Mouse (Mus musculus): ENCODE measurements around the gene Ppp4r4. TPM values are rescaled to one million over a fixed set of nuclear protein-coding genes. Genes with fewer than 3 reads are reported as not detected.
A peak's percentile ranks its signal among the peaks of the same experiment; 100 is the strongest.
"Not testable (repeated sequence)": the region's sequence is repeated elsewhere in the genome, so short reads cannot be mapped to it uniquely, and the experiment has no call there.

Gene Ppp4r4
- polyA plus RNA-seq, 1 experiment from 2014 or later: 1.8 TPM

GRCm38 (mm10) chr12:103564726-103565125, 32.6 kb downstream of the Ppp4r4 start:
- H3K9ac ChIP-seq (ENCODE audit: low read depth, low read length): no peak overlapping the region
- no peak for ATAC-seq (replicated peaks; ENCODE audit: low FRiP score, low read depth)
- H3K4me3 ChIP-seq (replicated peaks; ENCODE audit: low read depth, low read length): no peak overlapping the region
- no peak for TF ChIP-seq CTCF (IDR thresholded peaks at IDR 0.05; ENCODE audit: low read depth)
- H3K27ac ChIP-seq: no peak overlapping the region
- H3K4me2 ChIP-seq (ENCODE audit: low read length): no peak overlapping the region
- H3K36me3 ChIP-seq (ENCODE audit: insufficient read depth, low read length): no peaks in the 10 kb centered on the region
- H3K27me3 ChIP-seq (ENCODE audit: insufficient read depth, low read length): no peaks in the 10 kb centered on the region
- H3K4me1 ChIP-seq (replicated peaks; ENCODE audit: insufficient read depth, low read length): no peaks in the 10 kb centered on the region
- H3K9me3 ChIP-seq (replicated peaks; ENCODE audit: low read length): no peaks in the 10 kb centered on the region
- DNase-seq (ENCODE audit: low spot score): no peak
- WGBS: 71% methylated on average over 1 of the region's 1 CpGs

- 66% methylated on average over 7 of the region's 7 CpGs for WGBS
- no peak for ATAC-seq (replicated peaks; ENCODE audit: low FRiP score, low read depth)
- no peak for DNase-seq (ENCODE audit: low spot score)
- Histone ChIP-seq H3K27me3 (ENCODE audit: insufficient read depth, low read length) (no peaks in the 10 kb centered on the region), H3K9ac (ENCODE audit: low read depth, low read length) (no peak overlapping the region), H3K4me2 (ENCODE audit: low read length) (no peak overlapping the region), H3K36me3 (ENCODE audit: insufficient read depth, low read length) (no peaks in the 10 kb centered on the region), H3K9me3 (replicated peaks; ENCODE audit: low read length) (no peaks in the 10 kb centered on the region), H3K4me1 (replicated peaks; ENCODE audit: insufficient read depth, low read length) (no peaks in the 10 kb centered on the region), H3K4me3 (replicated peaks; ENCODE audit: low read depth, low read length) (no peak overlapping the region), H3K27ac (no peak overlapping the region)
- TF ChIP-seq CTCF (IDR thresholded peaks at IDR 0.05; ENCODE audit: low read depth): no peak
Measured at GRCm38 (mm10) chr12:103565151-103565550, 33.1 kb downstream of the Ppp4r4 start.

- H3K4me2 ChIP-seq (ENCODE audit: low read length): no peak overlapping the region
- H3K27ac ChIP-seq: no peak overlapping the region
- no peak overlapping the region for H3K4me3 ChIP-seq (replicated peaks; ENCODE audit: low read depth, low read length)
- 62% methylated on average over 3 of the region's 3 CpGs for WGBS
- no peaks in the 10 kb centered on the region for H3K9me3 ChIP-seq (replicated peaks; ENCODE audit: low read length)
- no peaks in the 10 kb centered on the region for H3K4me1 ChIP-seq (replicated peaks; ENCODE audit: insufficient read depth, low read length)
- no peaks in the 10 kb centered on the region for H3K27me3 ChIP-seq (ENCODE audit: insufficient read depth, low read length)
- H3K36me3 ChIP-seq (ENCODE audit: insufficient read depth, low read length): no peaks in the 10 kb centered on the region
- DNase-seq (ENCODE audit: low spot score): peak; percentile 17
- peak; percentile 39 for TF ChIP-seq CTCF (IDR thresholded peaks at IDR 0.05; ENCODE audit: low read depth)
- no peak overlapping the region for H3K9ac ChIP-seq (ENCODE audit: low read depth, low read length)
- no peak for ATAC-seq (replicated peaks; ENCODE audit: low FRiP score, low read depth)
Measured at GRCm38 (mm10) chr12:103567129-103567528, 35.0 kb downstream of the Ppp4r4 start.

- ATAC-seq (replicated peaks; ENCODE audit: low FRiP score, low read depth): peak; percentile 40; the same call in 1 of the 2 replicates
- TF ChIP-seq CTCF (IDR thresholded peaks at IDR 0.05; ENCODE audit: low read depth): no peak
- 52% methylated on average over 6 of the region's 6 CpGs for WGBS
Measured at GRCm38 (mm10) chr12:103569690-103570089, 37.6 kb downstream of the Ppp4r4 start.

GRCm38 (mm10) chr12:103578148-103578547, 46.1 kb downstream of the Ppp4r4 start:
- not testable (repeated sequence) for H3K9ac ChIP-seq (ENCODE audit: low read depth, low read length); H3K4me1 ChIP-seq (replicated peaks; ENCODE audit: insufficient read depth, low read length); H3K4me3 ChIP-seq (replicated peaks; ENCODE audit: low read depth, low read length); DNase-seq (ENCODE audit: low spot score); H3K4me2 ChIP-seq (ENCODE audit: low read length); H3K27ac ChIP-seq; H3K36me3 ChIP-seq (ENCODE audit: insufficient read depth, low read length); H3K9me3 ChIP-seq (replicated peaks; ENCODE audit: low read length); ATAC-seq (replicated peaks; ENCODE audit: low FRiP score, low read depth); H3K27me3 ChIP-seq (ENCODE audit: insufficient read depth, low read length)
- WGBS: 89% methylated on average over 6 of the region's 6 CpGs

More at GRCm38 (mm10) chr12:103569690-103570089, 37.6 kb downstream of the Ppp4r4 start:
- Histone ChIP-seq H3K4me3 (replicated peaks; ENCODE audit: low read depth, low read length) (no peak overlapping the region), H3K27me3 (ENCODE audit: insufficient read depth, low read length) (no peaks in the 10 kb centered on the region), H3K4me1 (replicated peaks; ENCODE audit: insufficient read depth, low read length) (no peaks in the 10 kb centered on the region), H3K36me3 (ENCODE audit: insufficient read depth, low read length) (no peaks in the 10 kb centered on the region), H3K9me3 (replicated peaks; ENCODE audit: low read length) (no peaks in the 10 kb centered on the region), H3K27ac (no peak overlapping the region), H3K4me2 (ENCODE audit: low read length) (no peak overlapping the region), H3K9ac (ENCODE audit: low read depth, low read length) (no peak overlapping the region)
- no peak for DNase-seq (ENCODE audit: low spot score)

DNA sequence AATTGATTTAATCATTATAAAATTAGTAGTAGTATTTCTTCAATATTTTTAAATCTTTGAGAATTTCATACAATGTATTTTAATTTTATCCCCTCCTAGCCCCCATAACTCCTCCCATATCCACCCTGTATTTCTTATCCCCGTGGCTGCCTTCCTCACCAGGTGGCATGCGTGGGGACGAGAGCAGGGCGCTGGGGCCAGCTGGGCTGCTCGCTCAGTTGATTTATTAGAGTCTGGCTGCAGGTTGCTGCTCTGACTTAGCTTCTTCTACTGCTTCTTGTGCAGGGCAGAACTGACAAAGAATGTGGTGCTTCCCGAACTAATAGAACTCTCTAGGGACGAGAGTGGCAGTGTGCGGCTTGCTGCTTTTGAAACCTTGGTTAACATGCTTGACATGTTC, 51.7 kb downstream of the Ppp4r4 start:
- Histone ChIP-seq H3K27ac (no peak overlapping the region), H3K4me3 (replicated peaks; ENCODE audit: low read depth, low read length) (no peak overlapping the region), H3K9ac (ENCODE audit: low read depth, low read length) (no peak overlapping the region), H3K4me1 (replicated peaks; ENCODE audit: insufficient read depth, low read length) (no peaks in the 10 kb centered on the region), H3K36me3 (ENCODE audit: insufficient read depth, low read length) (no peaks in the 10 kb centered on the region), H3K4me2 (ENCODE audit: low read length) (no peak overlapping the region), H3K27me3 (ENCODE audit: insufficient read depth, low read length) (no peaks in the 10 kb centered on the region), H3K9me3 (replicated peaks; ENCODE audit: low read length) (no peaks in the 10 kb centered on the region)
- ATAC-seq (replicated peaks; ENCODE audit: low FRiP score, low read depth) (no peak), DNase-seq (ENCODE audit: low spot score) (no peak)
- WGBS: 36% methylated on average over 8 of the region's 8 CpGs
- TF ChIP-seq CTCF (IDR thresholded peaks at IDR 0.05; ENCODE audit: low read depth): no peak

DNA sequence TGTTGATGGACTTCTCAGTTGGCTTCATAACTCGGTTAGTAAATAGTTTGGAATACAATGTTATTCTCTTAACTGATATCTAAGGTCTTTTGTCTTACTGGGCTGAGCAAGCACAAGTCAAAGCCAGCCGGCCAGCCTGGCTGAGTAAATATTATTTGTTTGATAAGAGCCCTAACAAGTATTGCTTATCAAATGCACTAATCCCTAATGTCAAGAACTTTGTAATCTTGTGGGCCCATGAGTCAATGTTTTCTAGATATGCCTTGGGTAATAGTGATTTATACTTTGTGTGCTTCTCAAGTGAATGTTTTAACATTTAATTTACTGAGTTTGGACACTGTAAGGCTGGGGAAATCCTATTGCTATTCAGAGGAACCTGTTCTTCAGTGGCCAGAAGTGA, 66.3 kb downstream of the Ppp4r4 start:
- Histone ChIP-seq H3K9ac (ENCODE audit: low read depth, low read length) (no peak overlapping the region), H3K4me3 (replicated peaks; ENCODE audit: low read depth, low read length) (no peak overlapping the region), H3K27ac (no peak overlapping the region), H3K4me2 (ENCODE audit: low read length) (no peak overlapping the region), H3K27me3 (ENCODE audit: insufficient read depth, low read length) (no peaks in the 10 kb centered on the region), H3K9me3 (replicated peaks; ENCODE audit: low read length) (no peaks in the 10 kb centered on the region), H3K4me1 (replicated peaks; ENCODE audit: insufficient read depth, low read length) (no peaks in the 10 kb centered on the region), H3K36me3 (ENCODE audit: insufficient read depth, low read length) (no peaks in the 10 kb centered on the region)
- no peak for ATAC-seq (replicated peaks; ENCODE audit: low FRiP score, low read depth)
- no peak for TF ChIP-seq CTCF (IDR thresholded peaks at IDR 0.05; ENCODE audit: low read depth)
- DNase-seq (ENCODE audit: low spot score): no peak
- WGBS: 69% methylated on average over 2 of the region's 2 CpGs

Data from kidney, postnatal 0 days (tissue).